ENCODE assay signal across 8 mouse cellular contexts in genomic region chr5:23850345-23851159, GRCm38 (mm10). TPM values are rescaled to one million over a fixed set of nuclear protein-coding genes. Genes with fewer than 3 reads are reported as not detected.
DNase-seq lines count a peak whose midpoint lies in the region; ATAC-seq and TF ChIP-seq lines count a peak whose summit lies in the region.

No protein-coding gene starts in this region.

- no peaks in the 10 kb centered on the region for H3K4me1 ChIP-seq in bone marrow macrophage, adult 2 months (ENCODE audit: control insufficient read depth, insufficient read depth, low read length)
- H3K4me1 ChIP-seq in embryonic fibroblast, embryonic 13.5 days (ENCODE audit: control insufficient read depth, insufficient read depth, low read length) = no peaks in the 10 kb centered on the region
- H3K4me1 ChIP-seq in heart, embryonic 10.5 days = peaks cover 5% of the 10 kb centered on the region
- H3K4me1 ChIP-seq in kidney, embryonic 14.5 days (ENCODE audit: control insufficient read depth, insufficient read depth, low read length) = peaks cover 5% of the 10 kb centered on the region; the same call in 1 of the 2 replicates
- H3K4me1 ChIP-seq in limb, embryonic 15.5 days = peaks cover 6% of the 10 kb centered on the region
- no peaks in the 10 kb centered on the region for H3K4me1 ChIP-seq in midbrain, postnatal 0 days (ENCODE audit: insufficient read depth, low read length)

- under 1% methylated on average over 61 of the region's 61 CpGs for WGBS in heart, embryonic 10.5 days
- WGBS in kidney, embryonic 14.5 days = 1% methylated on average over 46 of the region's 61 CpGs
- WGBS in limb, embryonic 15.5 days = under 1% methylated on average over 61 of the region's 61 CpGs
- 1% methylated on average over 58 of the region's 61 CpGs for WGBS in midbrain, postnatal 0 days

- DNase-seq in A20 (ENCODE audit: low read depth, low spot score) = peak; percentile 92
- peak; percentile 95 for DNase-seq in heart, embryonic 10.5 days (ENCODE audit: low spot score)
- peak; percentile 80 for DNase-seq in midbrain, postnatal 0 days (ENCODE audit: low spot score)
- peak; percentile 92 to 96 for DNase-seq in spleen, postnatal 10 days (ENCODE audit: low spot score in 2 of 2)

- ATAC-seq in kidney, embryonic 14.5 days (ENCODE audit: low FRiP score, low TSS enrichment) = peak; percentile 98
- ATAC-seq in limb, embryonic 15.5 days (ENCODE audit: insufficient number of reproducible peaks, low FRiP score, low TSS enrichment, low read depth) = peak; percentile 90
- ATAC-seq in midbrain, postnatal 0 days (ENCODE audit: low FRiP score) = peak; percentile 93

- H3K36me3 ChIP-seq in heart, embryonic 10.5 days = peaks cover 36% of the 10 kb centered on the region
- H3K36me3 ChIP-seq in kidney, embryonic 14.5 days (ENCODE audit: control insufficient read depth, insufficient read depth, low read length) = peaks cover 32% of the 10 kb centered on the region
- H3K36me3 ChIP-seq in limb, embryonic 15.5 days = peaks cover 35% of the 10 kb centered on the region
- peaks cover 6% of the 10 kb centered on the region for H3K36me3 ChIP-seq in midbrain, postnatal 0 days (ENCODE audit: insufficient read depth, low read length)

- no peaks in the 10 kb centered on the region for H3K9me3 ChIP-seq in heart, embryonic 10.5 days
- H3K9me3 ChIP-seq in kidney, embryonic 14.5 days (ENCODE audit: control insufficient read depth, low read length) = no peaks in the 10 kb centered on the region
- no peaks in the 10 kb centered on the region for H3K9me3 ChIP-seq in limb, embryonic 15.5 days
- no peaks in the 10 kb centered on the region for H3K9me3 ChIP-seq in midbrain, postnatal 0 days (ENCODE audit: low read length)

- TF ChIP-seq CTCF in bone marrow macrophage, adult 2 months (IDR thresholded peaks at IDR 0.05; ENCODE audit: low read depth, low read length) = no peak
- TF ChIP-seq CTCF in embryonic fibroblast, embryonic 13.5 days (IDR thresholded peaks at IDR 0.05; ENCODE audit: borderline replicate concordance, insufficient read depth, low read length) = peak; percentile 43
- TF ChIP-seq CTCF in midbrain, postnatal 0 days (IDR thresholded peaks at IDR 0.05) = peak; percentile 82

- H3K4me3 ChIP-seq in bone marrow macrophage, adult 2 months (ENCODE audit: insufficient read depth, low read length) = peak overlapping the region; percentile 87
- peak overlapping the region; percentile 90 for H3K4me3 ChIP-seq in embryonic fibroblast, embryonic 13.5 days (ENCODE audit: insufficient read depth, low read length)
- H3K4me3 ChIP-seq in heart, embryonic 10.5 days = peak overlapping the region; percentile 84
- H3K4me3 ChIP-seq in kidney, embryonic 14.5 days (ENCODE audit: low read length) = peak overlapping the region; percentile 88
- H3K4me3 ChIP-seq in limb, embryonic 15.5 days = peak overlapping the region; percentile 90
- H3K4me3 ChIP-seq in midbrain, postnatal 0 days (ENCODE audit: low read depth, low read length) = peak overlapping the region; percentile 64

- peak overlapping the region; percentile 59 for H3K27ac ChIP-seq in bone marrow macrophage, adult 2 months (ENCODE audit: insufficient read depth, low read depth, low read length)
- H3K27ac ChIP-seq in embryonic fibroblast, embryonic 13.5 days (ENCODE audit: insufficient read depth, low read length) = peak overlapping the region; percentile 66
- peak overlapping the region; percentile 91 for H3K27ac ChIP-seq in heart, embryonic 10.5 days
- H3K27ac ChIP-seq in kidney, embryonic 14.5 days (ENCODE audit: low read depth, low read length) = peak overlapping the region; percentile 51; the same call in 1 of the 2 replicates
- peak overlapping the region; percentile 85 for H3K27ac ChIP-seq in limb, embryonic 15.5 days
- peak overlapping the region; percentile 40 for H3K27ac ChIP-seq in midbrain, postnatal 0 days (ENCODE audit: low read depth, low read length)

- no peaks in the 10 kb centered on the region for H3K27me3 ChIP-seq in heart, embryonic 10.5 days (ENCODE audit: insufficient read depth, poor library complexity, severe bottlenecking)
- no peaks in the 10 kb centered on the region for H3K27me3 ChIP-seq in kidney, embryonic 14.5 days (ENCODE audit: control insufficient read depth, insufficient read depth, low read length)
- H3K27me3 ChIP-seq in limb, embryonic 15.5 days = no peaks in the 10 kb centered on the region
- H3K27me3 ChIP-seq in midbrain, postnatal 0 days (ENCODE audit: insufficient read depth, low read length) = no peaks in the 10 kb centered on the region

- peak overlapping the region; percentile 86 for H3K9ac ChIP-seq in kidney, embryonic 14.5 days (ENCODE audit: low read depth, low read length)
- H3K9ac ChIP-seq in limb, embryonic 15.5 days = peak overlapping the region; percentile 79
- peak overlapping the region; percentile 37 for H3K9ac ChIP-seq in midbrain, postnatal 0 days (replicated peaks; ENCODE audit: low read length, poor library complexity, severe bottlenecking)

- TF ChIP-seq POLR2A in bone marrow macrophage, adult 2 months (IDR thresholded peaks at IDR 0.05; ENCODE audit: borderline replicate concordance, low read depth, low read length) = no peak
- TF ChIP-seq POLR2A in embryonic fibroblast, embryonic 13.5 days (IDR thresholded peaks at IDR 0.05; ENCODE audit: low read depth, low read length) = peak; percentile 78

- H3K4me2 ChIP-seq in kidney, embryonic 14.5 days (replicated peaks; ENCODE audit: low read depth, low read length) = peak overlapping the region; percentile 72
- H3K4me2 ChIP-seq in limb, embryonic 15.5 days = peak overlapping the region; percentile 70
- peak overlapping the region; percentile 65 for H3K4me2 ChIP-seq in midbrain, postnatal 0 days (ENCODE audit: low read depth, low read length, poor library complexity, severe bottlenecking)

RNA-seq across cellular contexts. Expression of gene Tomm7, which starts 6.6 kb away (rescaled TPM):
- 67.6 and 84.3 TPM in 2 replicates for polyA plus RNA-seq in bone marrow macrophage, adult 2 months (2012; ENCODE audit: insufficient read depth, insufficient read length, missing spikeins)
- polyA plus RNA-seq in embryonic fibroblast, embryonic 13.5 days (2011; ENCODE audit: insufficient read length, low read depth, missing spikeins) = 52.8 and 66.3 TPM in 2 replicates
- 97.3 and 108 TPM in 2 replicates for polyA plus RNA-seq in heart, embryonic 10.5 days (2016; fragmentation: Nextera tagmentation; extraction: Ambion mirVana)
- polyA plus RNA-seq in kidney, embryonic 14.5 days (2014; fragmentation: Nextera tagmentation; extraction: Ambion mirVana) = 124 and 197 TPM in 2 replicates
- polyA plus RNA-seq in limb, embryonic 15.5 days (2015; fragmentation: Nextera tagmentation; extraction: Ambion mirVana) = 87.3 and 103 TPM in 2 replicates
- total RNA-seq in midbrain, postnatal 0 days (2014; rRNA removed) = 15.6 and 22.8 TPM in 2 replicates
- 75.9 and 78.4 TPM in 2 replicates for polyA plus RNA-seq in midbrain, postnatal 0 days (2015; fragmentation: Nextera tagmentation; extraction: Ambion mirVana)

Comparison
In these comparisons a context has a peak if more than half of its experiments do, and no peak if none do; other contexts are left out.
1. Peak in every context shown above with its lines: DNase-seq, ATAC-seq, H3K4me3 ChIP-seq and H3K27ac ChIP-seq.
2. H3K27ac ChIP-seq: peak in every context shown above with its lines; median percentile 91 in heart, embryonic 10.5 days; 85 in limb, embryonic 15.5 days; 66 in embryonic fibroblast, embryonic 13.5 days; 59 in bone marrow macrophage, adult 2 months; 51 in kidney, embryonic 14.5 days; 40 in midbrain, postnatal 0 days.